Mouse (Mus musculus) neural tube, embryonic 15.5 days (tissue): Measurements from ENCODE around the gene Lgi1. TPM values are rescaled to one million over a fixed set of nuclear protein-coding genes. Genes with fewer than 3 reads are reported as not detected.

Source experiments
- ATAC-seq: fragments of 200-750 bp; cut with Nextera tagmentation; 2 replicates; pipeline ENCODE4 v1.8.0; 2017; ENCODE audit warnings: mild to moderate bottlenecking, moderate TSS enrichment, moderate library complexity; ENCODE audit not compliant: low FRiP score
- H3K27ac ChIP-seq: fragments of 300-500 bp; sonication (generic); replicated peaks from 2 replicates; pipeline ENCODE4 v1.5.1; 2015; ENCODE audit warnings: mild to moderate bottlenecking, inconsistent platforms
- H3K27me3 ChIP-seq: fragments of 300-500 bp; sonication (generic); replicated peaks from 2 replicates; pipeline ENCODE4 v1.6.1; 2015; ENCODE audit warnings: inconsistent platforms
- H3K36me3 ChIP-seq: fragments of 300-500 bp; sonication (generic); 2 replicates; pipeline ENCODE4 v1.6.1; 2015; ENCODE audit warnings: inconsistent platforms
- H3K4me1 ChIP-seq: fragments of 300-500 bp; sonication (generic); 2 replicates; pipeline ENCODE4 v1.6.1; 2015; ENCODE audit warnings: inconsistent platforms
- H3K4me2 ChIP-seq: fragments of 300-500 bp; sonication (generic); 2 replicates; pipeline ENCODE4 v1.6.1; 2015; ENCODE audit warnings: inconsistent platforms, mild to moderate bottlenecking, moderate library complexity
- H3K4me3 ChIP-seq: fragments of 300-500 bp; sonication (generic); replicated peaks from 2 replicates; pipeline ENCODE4 v1.5.1; 2015; ENCODE audit warnings: mild to moderate bottlenecking, inconsistent platforms
- H3K9ac ChIP-seq: fragments of 300-500 bp; sonication (generic); replicated peaks from 2 replicates; pipeline ENCODE4 v1.6.1; 2015; ENCODE audit warnings: mild to moderate bottlenecking, inconsistent platforms
- H3K9me3 ChIP-seq: fragments of 300-500 bp; sonication (generic); replicated peaks from 2 replicates; pipeline ENCODE4 v1.6.1; 2016; ENCODE audit warnings: inconsistent platforms
- WGBS: fragments of 180-500 bp; shearing (Covaris S2); methylation state at CpG from one replicate; pipeline ENCODE4 v1.1.7; 2015; ENCODE audit warnings: mixed read lengths; 5-methylcytosine and 5-hydroxymethylcytosine counted together
- polyA plus RNA-seq: library from polyadenylated mRNA; unstranded; fragments of >200 nt; fragmentation: Nextera tagmentation; extraction: Ambion mirVana; gene quantifications from 2 replicates; pipeline ENCODE4 v1.2.1, GENCODE M21; 2015

The Lgi1 gene
- polyA plus RNA-seq, 1 experiment from 2014 or later, result 24.7 TPM

DNA sequence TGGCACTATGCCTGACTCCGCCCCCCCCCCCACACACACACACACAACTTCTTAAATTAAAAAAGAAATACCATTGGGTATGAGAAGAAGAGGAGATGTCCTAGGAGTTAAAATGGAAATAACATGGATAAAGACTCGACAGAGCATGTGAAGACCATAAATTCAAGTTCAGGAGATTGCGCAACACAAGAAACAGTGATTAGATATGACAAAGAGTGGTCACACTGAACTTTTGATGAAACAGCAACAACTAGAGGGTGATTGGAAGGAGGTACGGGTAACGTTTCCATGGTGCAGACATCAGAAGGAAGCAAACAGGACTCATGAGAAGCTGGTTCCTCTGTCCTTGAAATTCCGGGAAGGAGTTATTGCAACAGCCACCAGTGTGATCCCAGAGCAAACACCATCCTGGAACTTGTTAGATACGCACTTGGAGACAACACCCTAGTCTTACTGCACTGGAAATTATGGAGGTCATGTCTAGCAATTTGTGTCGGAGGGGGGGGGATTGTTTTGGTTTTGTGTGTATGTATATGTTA is 22.0 kb upstream of the Lgi1 start:
- Histone ChIP-seq H3K4me3 (no peak overlapping the region), H3K27ac (no peak overlapping the region), H3K9ac (no peak overlapping the region), H3K36me3 (no peaks in the 10 kb centered on the region), H3K27me3 (no peaks in the 10 kb centered on the region), H3K4me2 (no peak overlapping the region), H3K9me3 (no peaks in the 10 kb centered on the region), H3K4me1 (peaks cover 28% of the 10 kb centered on the region)
- ATAC-seq, result no peak
- WGBS, result 88% methylated on average over 8 of the region's 8 CpGs

DNA sequence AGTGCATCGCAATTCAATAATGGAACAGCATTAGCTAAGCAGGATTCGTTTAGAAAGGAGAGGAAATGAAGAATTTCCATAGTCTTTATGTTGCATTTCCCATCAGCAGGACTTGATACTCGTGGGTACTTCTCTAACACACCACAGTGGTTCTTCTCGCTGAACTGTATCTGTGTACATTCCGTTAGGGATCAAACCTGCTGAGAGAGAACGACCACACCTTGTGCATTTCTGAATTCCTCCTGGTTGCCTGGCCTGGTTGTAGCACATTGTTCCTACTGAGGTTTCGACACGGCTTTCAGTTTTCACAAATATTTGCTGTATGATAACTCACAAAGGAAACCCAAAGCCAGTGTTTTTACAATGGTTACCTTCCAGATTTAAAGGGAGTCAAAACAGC is 19.6 kb upstream of the Lgi1 start:
- peaks cover 13% of the 10 kb centered on the region for H3K4me1 ChIP-seq
- no peak overlapping the region for H3K9ac ChIP-seq
- H3K27me3 ChIP-seq, result no peaks in the 10 kb centered on the region
- no peak overlapping the region for H3K4me3 ChIP-seq
- 60% methylated on average over 8 of the region's 8 CpGs for WGBS
- ATAC-seq, result no peak
- no peak overlapping the region for H3K4me2 ChIP-seq
- H3K9me3 ChIP-seq, result no peaks in the 10 kb centered on the region
- peak overlapping the region; percentile 69 for H3K27ac ChIP-seq
- no peaks in the 10 kb centered on the region for H3K36me3 ChIP-seq

- Histone ChIP-seq H3K27me3 (no peaks in the 10 kb centered on the region), H3K36me3 (no peaks in the 10 kb centered on the region), H3K4me3 (no peak overlapping the region), H3K4me2 (peak overlapping the region; percentile 16), H3K9ac (no peak overlapping the region), H3K27ac (peak overlapping the region; percentile 69), H3K9me3 (no peaks in the 10 kb centered on the region), H3K4me1 (peaks cover 13% of the 10 kb centered on the region)
- peak; percentile 72 for ATAC-seq
- 28% methylated on average over 10 of the region's 10 CpGs for WGBS
Observed at GRCm38 (mm10) chr19:38245361-38246176, 18.8 kb upstream of the Lgi1 start.

DNA sequence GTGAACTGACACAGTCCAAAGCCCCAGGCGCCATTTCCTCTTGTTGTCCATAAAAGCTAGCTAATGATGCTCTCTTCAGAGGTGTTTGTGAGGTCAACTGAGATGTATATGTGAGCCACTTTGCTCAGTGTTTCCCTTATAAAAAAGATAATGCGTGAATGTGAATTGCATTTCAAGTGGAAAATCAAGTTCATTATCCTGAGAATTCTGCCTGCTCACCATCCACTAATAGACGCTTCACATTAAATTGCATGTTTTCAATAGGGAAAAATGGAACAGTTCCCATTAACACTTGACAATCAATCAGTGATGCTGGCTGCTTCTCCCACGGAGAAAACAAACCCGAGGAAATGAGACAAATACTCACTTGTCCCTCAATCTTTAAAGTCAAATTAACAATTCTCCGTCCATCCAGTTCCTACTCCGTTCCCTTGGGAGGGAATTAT is 18.1 kb upstream of the Lgi1 start:
- H3K4me3 ChIP-seq, result no peak overlapping the region
- peak overlapping the region; percentile 16; the same call in 1 of the 2 replicates for H3K4me2 ChIP-seq
- H3K4me1 ChIP-seq, result peaks cover 13% of the 10 kb centered on the region
- WGBS, result 28% methylated on average over 7 of the region's 7 CpGs
- H3K9me3 ChIP-seq, result no peaks in the 10 kb centered on the region
- H3K27me3 ChIP-seq, result no peaks in the 10 kb centered on the region
- H3K27ac ChIP-seq, result peak overlapping the region; percentile 69
- no peak overlapping the region for H3K9ac ChIP-seq
- peak; percentile 40 for ATAC-seq
- no peaks in the 10 kb centered on the region for H3K36me3 ChIP-seq

- no peaks in the 10 kb centered on the region for H3K27me3 ChIP-seq
- H3K4me2 ChIP-seq, result no peak overlapping the region
- no peak overlapping the region for H3K27ac ChIP-seq
- no peak overlapping the region for H3K4me3 ChIP-seq
- H3K9me3 ChIP-seq, result no peaks in the 10 kb centered on the region
- H3K36me3 ChIP-seq, result no peaks in the 10 kb centered on the region
- ATAC-seq, result no peak
- H3K9ac ChIP-seq, result no peak overlapping the region
- WGBS, result 77% methylated on average over 8 of the region's 8 CpGs
- H3K4me1 ChIP-seq, result peaks cover 13% of the 10 kb centered on the region
Observed at GRCm38 (mm10) chr19:38249627-38250026, 14.7 kb upstream of the Lgi1 start.

- Histone ChIP-seq H3K27me3 (no peaks in the 10 kb centered on the region), H3K4me1 (peaks cover 2% of the 10 kb centered on the region; the same call in 1 of the 2 replicates), H3K9me3 (no peaks in the 10 kb centered on the region), H3K4me2 (no peak overlapping the region), H3K4me3 (no peak overlapping the region), H3K27ac (no peak overlapping the region), H3K36me3 (no peaks in the 10 kb centered on the region), H3K9ac (no peak overlapping the region)
- 66% methylated on average over 6 of the region's 6 CpGs for WGBS
- no peak for ATAC-seq
Observed at GRCm38 (mm10) chr19:38253796-38254195, 10.5 kb upstream of the Lgi1 start.

DNA sequence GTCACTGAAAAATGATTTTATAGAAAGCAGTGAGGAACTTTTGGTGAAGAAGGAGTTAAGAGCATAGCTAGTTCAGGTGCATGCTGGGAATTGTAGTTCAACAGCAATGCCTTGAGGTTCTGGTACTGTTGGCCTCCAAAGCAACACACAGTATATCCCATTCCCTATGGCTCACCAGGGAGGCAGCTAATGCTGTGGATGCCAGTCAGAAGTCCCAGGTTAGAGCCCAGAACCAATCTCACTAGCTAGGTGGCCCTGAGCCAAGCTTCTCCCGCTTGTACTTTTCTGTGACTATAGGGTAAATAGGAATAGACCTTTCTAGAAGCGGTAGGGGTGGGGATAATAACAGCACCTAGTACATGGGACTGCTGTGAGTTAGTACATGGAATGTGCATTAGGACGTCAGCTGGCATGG is 5.7 kb upstream of the Lgi1 start:
- no peaks in the 10 kb centered on the region for H3K9me3 ChIP-seq
- no peak overlapping the region for H3K4me2 ChIP-seq
- peak; percentile 74 for ATAC-seq
- no peak overlapping the region for H3K9ac ChIP-seq
- H3K4me1 ChIP-seq, result peaks cover 13% of the 10 kb centered on the region
- 69% methylated on average over 3 of the region's 3 CpGs for WGBS
- no peak overlapping the region for H3K27ac ChIP-seq
- no peaks in the 10 kb centered on the region for H3K36me3 ChIP-seq
- H3K27me3 ChIP-seq, result no peaks in the 10 kb centered on the region
- H3K4me3 ChIP-seq, result no peak overlapping the region

- ATAC-seq, result no peak
Observed at GRCm38 (mm10) chr19:38259436-38259835, 4.9 kb upstream of the Lgi1 start.

GRCm38 (mm10) chr19:38260346-38260745 is 4.0 kb upstream of the Lgi1 start:
- Histone ChIP-seq H3K27ac (no peak overlapping the region), H3K4me3 (no peak overlapping the region), H3K4me1 (peaks cover 18% of the 10 kb centered on the region), H3K9ac (no peak overlapping the region), H3K27me3 (no peaks in the 10 kb centered on the region), H3K36me3 (no peaks in the 10 kb centered on the region), H3K4me2 (no peak overlapping the region), H3K9me3 (no peaks in the 10 kb centered on the region)
- no peak for ATAC-seq
- 21% methylated on average over 4 of the region's 4 CpGs for WGBS

More at GRCm38 (mm10) chr19:38259436-38259835, 4.9 kb upstream of the Lgi1 start:
- Histone ChIP-seq H3K9ac (no peak overlapping the region), H3K36me3 (no peaks in the 10 kb centered on the region), H3K4me1 (peaks cover 18% of the 10 kb centered on the region), H3K27me3 (no peaks in the 10 kb centered on the region), H3K27ac (peak overlapping the region; percentile 46), H3K9me3 (no peaks in the 10 kb centered on the region), H3K4me2 (no peak overlapping the region), H3K4me3 (no peak overlapping the region)
- WGBS, result 88% methylated on average over 3 of the region's 3 CpGs

- no peak for ATAC-seq
- H3K9me3 ChIP-seq, result no peaks in the 10 kb centered on the region
- H3K9ac ChIP-seq, result no peak overlapping the region
- H3K27me3 ChIP-seq, result no peaks in the 10 kb centered on the region
- no peak overlapping the region for H3K4me3 ChIP-seq
- no peak overlapping the region for H3K27ac ChIP-seq
- no peak overlapping the region for H3K4me2 ChIP-seq
- no peaks in the 10 kb centered on the region for H3K36me3 ChIP-seq
- H3K4me1 ChIP-seq, result peaks cover 18% of the 10 kb centered on the region
- 82% methylated on average over 5 of the region's 5 CpGs for WGBS
Observed at GRCm38 (mm10) chr19:38261351-38261750, 3.0 kb upstream of the Lgi1 start.

GRCm38 (mm10) chr19:38263829-38264504 is 369 bp upstream of the Lgi1 start:
- no peaks in the 10 kb centered on the region for H3K27me3 ChIP-seq
- 11% methylated on average over 14 of the region's 14 CpGs for WGBS
- no peaks in the 10 kb centered on the region for H3K9me3 ChIP-seq
- peak overlapping the region; percentile 83 for H3K27ac ChIP-seq
- peaks cover 21% of the 10 kb centered on the region for H3K4me1 ChIP-seq
- peak overlapping the region; percentile 42 for H3K4me3 ChIP-seq
- no peaks in the 10 kb centered on the region for H3K36me3 ChIP-seq
- ATAC-seq, result peak; percentile 69
- H3K4me2 ChIP-seq, result peak overlapping the region; percentile 57
- peak overlapping the region; percentile 41 for H3K9ac ChIP-seq
